Mouse (Mus musculus) adrenal gland, postnatal 25 days (tissue): ENCODE measurements around the gene Cnksr1. TPM values are rescaled to one million over a fixed set of nuclear protein-coding genes. Genes with fewer than 3 reads are reported as not detected.
"Not testable (repeated sequence)": the region's sequence is repeated elsewhere in the genome, so short reads cannot be mapped to it uniquely, and the experiment has no call there.

Source experiments
- DNase-seq: peaks from one replicate; pipeline ENCODE4 v3.0.0; 2021; ENCODE audit warnings: mixed read lengths
- long read RNA-seq: library from polyadenylated mRNA; stranded (forward); transcript quantifications from one replicate; pipeline ENCODE4 v2.0.0, GENCODE M21; 2021
- total RNA-seq: library from RNA; stranded (reverse); gene quantifications from 2 replicates; pipeline ENCODE4 v1.2.3, GENCODE M21; 2021

The Cnksr1 gene
- total RNA-seq = 0.49 TPM in 1 of 2 replicates, not detected in the other
- long read RNA-seq = 0 reads

DNA sequence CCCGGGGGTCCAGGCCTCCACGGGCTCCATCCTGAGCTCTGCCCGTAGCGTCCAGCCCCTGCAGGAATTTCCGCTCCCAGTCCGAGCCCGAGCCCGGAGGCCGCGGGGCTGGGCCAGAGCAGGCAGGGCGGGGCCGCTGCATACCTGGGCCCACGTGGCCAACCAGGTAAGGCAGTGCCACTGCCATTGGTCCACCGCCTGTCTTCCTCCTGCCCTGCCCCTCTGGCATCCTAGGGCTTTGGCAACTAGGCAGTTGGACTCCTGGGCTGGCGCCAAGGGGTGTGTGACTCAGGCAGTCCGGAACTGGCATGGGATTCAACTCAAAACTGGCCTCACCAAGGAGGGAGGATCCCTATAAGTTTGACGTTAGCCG lies at the start of gene Cnksr1:
TSS of gene Cnksr1 (minus strand) at position 121 of the 373 bp plus-strand sequence.
- peak; percentile 93 for DNase-seq

DNA sequence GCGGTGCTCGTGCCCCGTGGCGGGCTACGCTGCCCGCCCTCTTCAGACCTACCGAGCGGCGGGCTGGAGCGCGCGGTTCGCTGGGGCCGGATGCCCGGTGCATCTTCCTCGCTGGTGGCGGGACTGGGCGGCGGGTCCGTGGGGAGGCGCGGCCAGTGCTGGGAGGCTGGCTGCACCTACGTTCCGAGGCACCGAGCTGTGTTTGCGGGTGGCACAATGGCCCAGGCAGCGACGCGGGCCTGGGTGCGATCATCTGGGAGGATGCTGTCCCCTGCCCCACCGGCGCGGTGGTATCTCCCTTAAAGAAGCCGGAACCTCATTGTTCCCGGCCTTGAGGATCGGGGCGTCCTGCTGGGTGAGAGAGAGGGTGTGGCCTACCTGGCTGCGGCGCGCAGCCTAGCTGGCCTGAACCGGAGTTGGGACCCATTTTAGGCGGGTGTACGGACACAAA lies 49.4 kb upstream of the Cnksr1 start, which contains the start of gene Pdik1l:
TSS of gene Pdik1l (minus strand) at position 321 of the 451 bp plus-strand sequence.
- DNase-seq = peak; percentile 68

DNA sequence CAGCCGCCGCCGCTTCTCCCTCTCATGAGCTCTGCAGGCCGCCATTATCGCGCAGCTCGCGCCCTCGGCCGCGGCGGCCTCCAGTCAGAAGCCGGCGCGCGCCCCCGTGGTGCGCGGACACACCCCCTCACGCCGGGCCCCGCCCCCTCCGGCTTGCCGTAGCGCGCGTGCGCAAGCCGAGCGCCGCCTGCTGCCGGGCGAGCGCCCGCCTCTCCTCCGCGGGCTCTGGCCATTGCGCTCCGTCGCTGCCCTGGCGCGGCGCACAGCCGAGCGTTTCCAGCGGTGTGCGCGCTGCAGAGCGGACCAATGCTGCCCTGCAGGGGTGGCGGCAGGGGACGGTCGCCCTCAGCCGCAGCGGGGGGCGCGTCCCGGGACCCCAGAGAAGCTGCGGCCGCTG lies 49.0 kb upstream of the Cnksr1 start:
- DNase-seq = peak; percentile 99

DNA sequence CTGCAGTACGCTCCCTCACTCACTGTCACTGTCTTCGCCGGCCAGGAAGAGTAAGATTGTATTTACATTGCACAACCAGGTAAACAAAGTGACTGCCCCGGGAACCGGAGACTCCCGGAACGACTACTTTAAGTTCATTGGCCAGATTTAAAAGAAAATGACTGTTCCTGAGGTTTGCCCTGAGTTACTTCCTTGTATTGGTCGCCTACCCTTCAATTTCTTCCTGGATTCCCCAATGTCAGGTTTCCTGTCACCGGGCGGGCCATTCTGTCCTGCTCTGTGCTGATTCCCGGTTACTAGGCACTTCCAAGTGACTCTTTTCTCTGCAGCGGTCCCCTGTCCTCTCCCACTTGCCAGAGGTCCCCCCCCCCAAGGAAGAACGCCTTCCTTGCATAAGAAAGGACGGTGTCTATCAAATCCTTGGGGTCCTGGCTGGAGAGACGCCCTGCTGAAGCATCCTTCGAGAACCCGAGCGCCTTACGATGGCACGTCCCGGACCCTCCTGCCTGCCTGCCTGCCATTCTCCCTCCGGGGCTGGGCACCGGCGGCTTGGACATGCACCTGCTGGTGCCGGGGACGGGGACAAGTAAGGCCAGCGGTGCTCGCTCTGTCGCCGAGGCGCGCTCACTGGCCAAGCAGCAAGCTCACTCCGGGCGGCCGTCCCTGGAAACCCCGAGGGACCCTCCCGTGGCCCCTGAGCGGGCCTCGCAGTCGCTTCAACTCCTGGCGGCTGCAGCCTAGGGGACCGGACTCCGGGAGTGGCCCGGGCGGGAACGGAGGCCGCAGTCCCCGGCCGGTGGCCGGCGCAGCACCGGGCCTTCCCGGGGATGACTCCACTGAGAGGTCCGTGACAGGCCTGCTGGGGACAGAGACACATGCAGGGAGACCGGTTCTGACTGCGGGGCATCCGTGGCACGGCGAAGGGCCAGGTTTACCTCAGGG lies 48.3 kb upstream of the Cnksr1 start:
- DNase-seq = peak; percentile 46

DNA sequence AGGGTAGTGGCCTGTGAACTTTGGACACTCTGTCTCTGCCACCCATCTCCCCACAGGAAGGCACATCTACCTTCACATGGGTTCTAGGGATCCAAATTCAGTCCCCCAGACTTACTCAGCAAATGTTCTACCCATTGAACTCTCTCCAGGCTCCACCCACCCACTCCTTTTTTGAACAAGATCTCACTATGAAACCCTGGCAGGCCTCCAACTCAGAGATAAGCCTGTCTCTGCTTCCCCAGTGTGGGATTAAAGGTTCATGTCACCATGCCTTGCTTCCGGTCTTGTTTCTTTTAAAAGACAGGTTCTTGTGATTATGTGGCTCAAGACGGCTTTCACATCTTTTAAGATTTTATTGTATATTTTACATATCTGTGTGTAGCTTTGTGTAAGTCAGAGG lies 46.7 kb upstream of the Cnksr1 start:
- no peak for DNase-seq

DNA sequence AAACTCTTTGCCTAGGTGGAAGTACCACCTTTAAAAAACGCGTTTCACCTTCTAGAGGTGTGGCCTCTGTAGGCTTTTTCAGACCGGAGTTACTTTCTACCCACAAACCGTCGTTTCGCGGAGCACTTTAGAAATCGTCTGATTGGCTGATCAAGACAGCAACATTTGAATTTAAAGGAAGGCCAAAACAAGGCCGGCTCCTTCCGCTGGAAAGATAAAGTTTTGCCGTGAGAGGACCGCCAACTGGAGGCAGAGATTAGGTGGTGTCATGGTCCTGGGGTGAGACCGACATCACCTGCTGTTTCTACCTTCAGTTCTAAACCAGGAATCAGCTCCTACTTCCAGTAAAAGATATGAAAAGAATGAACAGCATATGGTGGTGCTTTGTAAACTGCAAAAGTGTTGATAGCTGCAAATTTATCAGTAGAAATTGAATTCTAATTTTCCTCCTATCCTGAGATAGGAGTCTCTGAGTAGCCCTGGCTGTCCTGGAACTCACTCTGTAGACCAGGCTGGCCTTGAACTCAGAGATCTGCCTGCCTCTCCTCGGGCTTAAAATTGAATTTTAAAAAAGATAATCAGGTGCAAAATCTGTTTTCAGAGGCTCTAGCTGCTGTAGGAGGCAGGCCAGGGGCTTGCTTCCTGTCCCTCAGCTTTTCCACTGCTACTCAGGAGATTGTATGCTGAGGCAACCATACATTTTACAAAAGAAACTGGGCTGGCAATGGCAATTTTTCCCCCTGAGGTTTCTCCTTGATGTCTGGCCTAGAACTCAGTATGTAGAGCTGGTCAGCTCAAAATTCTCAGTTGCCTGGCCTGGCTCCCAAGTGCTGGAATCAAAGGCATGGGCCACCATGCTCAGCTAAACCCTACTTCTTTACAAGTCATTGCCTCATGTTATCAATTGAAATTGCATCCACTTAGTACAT lies 35.5 kb upstream of the Cnksr1 start:
- DNase-seq = no peak

DNA sequence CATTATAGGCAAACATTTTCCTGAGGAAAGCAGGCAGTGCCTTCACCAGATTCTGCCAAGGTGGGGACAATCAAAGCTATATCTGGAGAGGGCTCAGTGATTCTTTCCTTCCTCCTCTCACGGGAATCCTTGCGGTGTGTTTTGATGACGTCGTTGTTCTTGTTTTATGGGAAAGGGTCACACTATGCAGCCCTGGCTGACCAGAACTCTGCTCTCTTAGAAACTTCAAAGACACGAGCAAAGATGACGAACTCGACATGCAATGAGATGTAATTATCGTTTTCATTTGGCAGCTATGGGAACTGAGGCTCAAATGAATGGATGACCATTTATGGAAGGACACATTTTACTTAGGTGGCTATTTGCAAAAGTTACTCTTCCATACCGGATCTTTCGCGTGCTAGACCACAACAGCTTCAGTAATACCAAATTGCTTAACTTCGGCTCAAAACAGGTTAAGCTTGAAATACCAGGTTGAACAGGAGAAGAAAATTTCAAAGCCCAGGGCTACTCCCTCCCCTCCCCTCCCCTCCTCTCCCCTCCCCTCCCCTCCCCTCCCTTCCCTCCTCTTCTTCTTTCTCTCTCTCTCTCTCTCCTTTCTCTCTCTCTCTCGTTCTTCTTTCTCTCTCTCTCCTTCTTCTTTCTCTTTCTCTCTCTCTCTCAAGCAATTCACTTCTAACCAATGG lies 34.7 kb upstream of the Cnksr1 start:
- DNase-seq = no peak

DNA sequence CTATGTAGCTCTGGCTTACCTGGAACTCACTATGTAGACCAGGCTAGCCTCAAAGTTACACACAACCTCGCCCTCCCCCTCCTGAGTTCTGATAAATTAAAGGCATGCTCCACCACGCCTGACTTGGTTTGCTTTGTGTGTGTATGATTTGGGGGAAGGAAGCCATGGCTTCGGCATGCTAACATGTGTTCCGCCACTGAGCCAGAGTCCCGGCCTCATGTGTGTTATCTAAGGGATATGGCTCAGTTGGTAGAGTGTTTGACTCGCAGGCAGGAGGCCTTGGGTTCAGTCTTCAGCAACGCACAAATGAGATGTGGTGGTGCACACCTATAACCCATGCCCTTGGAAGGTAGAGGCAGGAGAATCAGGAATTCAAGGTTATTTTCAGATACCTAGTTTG lies 33.8 kb upstream of the Cnksr1 start:
- DNase-seq = no peak

DNA sequence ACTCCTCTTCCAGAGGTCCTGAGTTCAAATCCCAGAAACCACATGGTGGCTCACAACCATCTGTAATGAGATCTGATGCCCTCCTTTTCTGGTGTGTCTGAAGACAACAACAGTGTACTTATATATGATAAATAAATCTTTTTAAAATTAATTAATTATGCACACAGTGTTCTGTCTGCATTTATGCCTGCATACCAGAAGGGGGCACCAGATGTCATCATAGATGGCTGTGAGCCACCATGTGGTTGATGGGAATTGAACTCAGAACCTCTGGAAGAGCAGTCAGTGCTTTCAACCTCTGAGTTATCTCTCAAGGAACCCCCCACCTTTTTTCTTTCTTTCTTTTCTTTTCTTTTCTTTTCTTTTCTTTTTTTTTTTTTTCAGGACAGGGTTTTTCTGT lies 31.4 kb upstream of the Cnksr1 start:
- not testable (repeated sequence) for DNase-seq

DNA sequence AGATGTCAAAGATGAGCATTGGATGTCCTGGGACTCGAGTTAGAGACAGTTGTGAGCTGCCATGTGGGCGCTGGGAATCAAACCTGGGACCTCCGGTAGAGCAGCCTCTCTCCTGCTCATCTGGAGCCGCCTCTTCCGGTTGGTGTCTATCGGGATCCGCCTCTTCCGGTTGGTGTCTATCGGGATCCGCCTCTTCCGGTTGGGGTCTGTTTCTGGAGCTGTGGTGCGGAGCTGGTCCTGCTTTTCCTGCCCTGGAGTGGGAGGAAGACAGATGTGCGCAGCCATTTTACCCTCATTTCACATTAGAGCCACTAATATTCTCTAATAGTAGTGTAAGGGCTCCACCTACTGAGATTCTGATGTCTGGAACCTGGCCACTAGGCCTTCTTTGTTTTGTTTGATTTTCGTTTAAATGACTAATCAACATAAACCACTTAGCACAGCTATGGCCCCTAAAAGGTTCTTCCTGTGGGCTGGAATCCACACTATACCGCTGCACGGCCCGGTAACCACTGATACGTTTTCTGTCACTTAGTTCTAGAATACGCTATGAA lies 30.0 kb upstream of the Cnksr1 start:
- DNase-seq = no peak

DNA sequence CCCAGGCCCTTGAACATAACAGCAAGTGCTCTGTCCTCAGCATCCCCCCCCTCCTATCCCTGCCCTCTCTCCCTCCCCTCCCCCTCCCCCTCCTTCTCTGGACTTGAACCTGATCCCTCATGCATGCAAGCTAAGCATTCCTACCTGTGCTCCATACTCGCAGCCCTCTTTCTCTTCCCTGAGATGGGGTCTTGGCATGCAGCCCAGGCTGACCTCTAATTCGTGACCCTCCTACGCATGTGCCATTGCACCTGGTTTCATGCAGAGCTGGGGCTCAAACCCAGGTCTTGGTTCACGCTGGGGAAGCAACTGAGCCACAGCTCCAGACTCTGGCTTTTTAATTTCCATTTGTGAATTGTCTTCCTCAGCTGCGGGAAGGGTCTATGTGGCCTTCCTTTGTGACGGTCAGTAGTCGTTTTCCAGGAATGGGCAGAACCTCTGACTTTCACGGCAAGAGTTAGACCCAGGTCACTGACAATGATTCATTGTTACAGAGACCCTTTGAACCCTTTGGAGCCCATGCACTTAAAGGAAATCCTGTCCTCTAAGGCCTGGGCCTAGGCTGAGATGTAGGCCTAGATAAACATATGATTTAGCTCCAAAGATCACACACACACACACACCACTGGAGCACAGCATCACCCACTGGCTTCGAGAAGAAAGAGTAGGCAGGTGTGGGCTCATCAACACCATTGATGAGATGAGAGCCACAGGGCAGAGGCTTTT lies 27.8 kb upstream of the Cnksr1 start:
- DNase-seq = no peak

DNA sequence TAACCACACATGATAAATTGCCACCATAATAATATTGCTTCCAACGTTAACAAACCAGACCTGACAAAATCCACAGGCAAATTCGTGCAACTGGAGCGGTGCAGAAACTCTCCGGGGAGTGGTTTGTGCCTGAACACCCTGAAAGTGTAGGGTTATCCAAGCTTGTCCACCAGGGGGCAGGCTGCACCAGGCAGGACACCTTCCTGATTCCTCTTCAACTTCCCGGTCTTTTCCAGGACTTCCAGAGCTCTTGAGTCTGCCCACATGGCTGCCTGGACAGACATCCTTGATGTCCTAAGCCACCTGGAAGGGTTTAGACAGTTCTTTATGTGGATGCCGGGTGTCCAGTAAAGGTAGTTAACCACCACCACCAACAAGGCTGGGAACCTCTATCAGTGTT lies 25.0 kb upstream of the Cnksr1 start:
- DNase-seq = peak; percentile 76

DNA sequence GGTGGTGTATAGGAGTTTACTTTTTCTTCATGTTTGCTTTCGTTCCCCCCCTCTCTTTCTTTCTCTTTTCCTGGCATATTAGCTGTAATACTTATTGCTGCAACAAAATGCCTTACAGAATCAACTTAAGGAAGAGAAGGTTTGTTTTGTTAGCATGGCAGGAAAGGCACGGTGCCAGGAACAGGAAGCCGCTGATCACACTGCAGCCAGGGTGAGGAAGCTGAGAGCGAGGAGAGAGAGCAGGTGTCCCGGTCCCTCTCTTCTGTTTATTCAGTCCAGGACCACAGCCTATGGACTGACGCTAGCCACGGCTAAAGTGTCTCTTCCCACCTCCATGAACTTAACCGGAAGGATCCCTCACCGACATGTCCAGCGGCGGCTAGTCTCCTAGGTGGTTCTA lies 20.2 kb upstream of the Cnksr1 start:
- no peak for DNase-seq

DNA sequence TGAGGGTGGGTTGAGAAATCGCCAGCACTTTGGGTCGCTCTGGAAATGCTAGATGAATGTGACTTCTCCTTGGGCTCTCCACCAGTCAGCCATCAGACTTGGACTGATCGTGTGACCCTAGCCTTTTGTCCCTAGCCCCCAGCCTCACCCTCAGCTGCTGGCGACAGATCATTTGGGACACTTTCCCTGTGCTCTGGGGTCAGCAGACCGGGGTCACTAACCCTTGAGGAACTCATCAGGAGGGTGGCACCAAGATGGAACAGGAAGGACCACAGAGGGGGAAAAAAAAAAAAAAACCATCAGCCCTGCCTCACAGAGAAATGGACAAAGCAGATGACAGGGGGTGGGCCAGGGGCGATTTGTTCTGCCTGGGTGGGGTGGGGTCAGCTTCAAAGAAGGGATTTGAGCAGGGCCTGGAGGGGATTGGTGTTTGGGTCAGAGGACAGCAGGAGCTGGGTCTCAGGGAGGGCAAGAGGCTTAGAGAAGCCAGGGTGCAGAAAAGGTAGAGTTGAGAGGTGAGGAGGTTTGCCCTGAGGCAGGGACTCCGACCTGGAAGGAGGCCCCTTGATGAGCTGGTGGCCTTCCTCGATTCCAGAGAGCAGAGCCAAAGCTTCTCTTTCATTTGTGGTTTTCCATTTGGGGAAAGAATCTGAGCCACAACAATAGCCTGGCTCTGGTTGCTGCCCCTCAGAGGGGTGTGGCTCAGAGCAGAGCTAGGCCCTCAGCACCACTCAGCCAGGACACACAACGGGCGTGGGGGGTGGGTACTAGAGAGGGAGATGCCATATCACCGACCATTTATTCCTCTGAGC lies 19.2 kb upstream of the Cnksr1 start:
- DNase-seq = no peak

DNA sequence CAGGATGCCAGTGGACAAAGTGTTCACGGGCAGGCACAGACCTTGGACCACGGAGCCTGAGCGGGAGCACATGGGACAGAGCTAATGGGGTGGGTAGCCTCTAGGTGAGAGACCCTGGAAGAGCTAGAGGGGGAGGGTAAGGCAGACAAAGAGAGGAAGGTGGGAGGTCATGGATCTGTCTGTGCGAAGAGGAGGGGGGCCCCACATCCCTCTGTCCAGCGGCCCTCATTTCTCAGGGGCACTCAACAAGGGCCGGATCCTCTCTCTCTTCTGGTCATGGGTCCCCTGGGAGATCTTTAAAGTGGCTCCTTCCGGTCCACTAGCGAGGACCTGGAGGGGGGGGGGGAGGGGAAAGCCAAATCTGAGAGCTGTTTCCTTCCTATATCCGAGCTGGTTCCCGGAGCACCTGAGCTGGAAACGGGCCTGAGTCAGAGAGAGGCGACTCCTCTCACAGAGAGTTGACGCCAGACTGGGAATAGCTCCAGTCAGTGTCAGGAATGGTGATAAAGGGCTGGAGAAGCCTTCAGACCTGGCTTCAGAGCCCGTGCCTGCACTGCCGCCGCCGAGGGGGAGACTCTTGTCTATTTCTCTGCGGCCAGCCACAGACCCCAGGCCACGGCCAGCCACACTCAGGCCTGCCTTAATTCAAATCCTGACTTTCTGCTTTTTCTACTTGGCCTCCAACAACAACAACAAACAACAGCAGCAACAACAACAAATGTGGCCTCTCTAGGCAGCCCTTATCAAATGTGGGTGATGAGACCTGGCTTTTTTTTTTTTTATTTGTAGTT lies 18.4 kb upstream of the Cnksr1 start:
- no peak for DNase-seq

DNA sequence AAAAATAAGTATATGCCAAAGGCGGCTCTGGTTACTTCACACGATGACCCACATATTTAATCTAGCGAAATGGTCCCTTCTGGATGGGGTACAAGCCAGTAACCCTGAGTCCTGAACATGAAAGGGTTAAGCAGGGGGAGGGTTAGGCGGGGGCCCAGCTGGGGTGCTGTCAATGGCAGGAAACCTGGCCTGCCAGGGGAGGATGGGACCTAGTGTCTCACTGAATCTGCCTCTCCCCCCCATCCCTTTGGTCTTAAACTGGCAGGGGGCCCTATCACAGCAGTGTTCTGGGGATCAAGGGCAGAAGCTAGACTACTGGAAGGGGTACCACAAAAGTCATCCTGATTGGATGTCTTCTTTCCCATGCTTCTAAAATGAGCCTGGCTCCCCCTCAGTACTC lies 17.7 kb upstream of the Cnksr1 start:
- DNase-seq = no peak

DNA sequence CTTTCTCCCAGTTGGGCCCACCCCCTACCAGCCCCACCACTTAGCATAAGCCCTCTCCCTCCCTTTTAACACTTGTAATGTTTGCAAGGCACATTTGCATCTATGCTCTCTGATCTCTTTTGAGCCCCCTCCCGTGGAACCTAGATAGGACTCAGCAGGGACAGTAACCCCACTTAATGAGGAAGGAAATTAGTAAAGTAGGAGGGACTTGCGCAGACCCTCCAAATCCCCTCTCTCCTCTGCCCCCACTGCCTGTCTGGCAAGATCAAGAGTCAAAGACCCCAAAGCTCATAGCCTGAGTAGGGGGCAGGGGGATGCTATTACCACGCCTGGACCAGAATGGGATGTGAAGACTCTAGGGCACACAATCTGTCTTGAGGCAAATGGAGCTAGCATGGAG lies 16.6 kb upstream of the Cnksr1 start:
- DNase-seq = no peak

DNA sequence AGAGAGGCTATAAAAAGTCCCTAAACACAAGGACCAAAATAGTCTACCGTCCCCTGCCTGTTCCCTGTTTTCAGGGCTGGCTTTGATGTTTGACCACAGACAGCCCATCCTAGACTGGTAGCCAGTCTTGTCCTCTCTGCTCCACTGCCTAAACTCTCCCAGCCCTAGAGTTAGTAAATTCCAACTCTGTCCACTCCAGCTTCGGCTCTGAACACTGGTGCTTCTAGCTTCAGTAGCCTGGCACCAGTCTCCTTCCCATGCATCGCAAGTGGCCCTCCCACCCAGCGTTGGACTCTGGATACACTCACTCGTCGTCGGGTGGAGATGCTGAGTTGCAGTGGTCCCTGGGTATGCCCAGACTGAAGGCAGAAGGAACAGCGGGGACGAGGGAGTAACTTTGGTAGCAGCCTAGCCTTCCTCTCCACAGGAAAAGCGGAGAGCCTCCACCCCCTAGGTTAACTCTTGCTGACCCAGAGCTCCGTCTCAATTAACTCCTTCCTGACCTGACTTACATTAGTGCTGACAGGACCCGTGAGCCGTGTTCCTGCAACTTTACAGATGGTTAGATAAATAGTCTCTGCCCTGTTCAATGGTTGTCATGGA lies 15.6 kb upstream of the Cnksr1 start, which contains the start of gene Grrp1:
TSS of gene Grrp1 (minus strand) at position 385 of the 603 bp plus-strand sequence.
- DNase-seq = no peak
